Mouse (Mus musculus): ENCODE measurements around the gene Ovol1. TPM values are rescaled to one million over a fixed set of nuclear protein-coding genes. Genes with fewer than 3 reads are reported as not detected.

Ovol1 gene
- not detected for polyA plus RNA-seq (2012; fragmentation: generic; extraction: Trizol)

GRCm38 (mm10) chr19:5560457-5561041 is at the start of gene Ovol1:
Ovol1 (minus strand) TSS chr19:5560646.
- H3ac ChIP-seq (ENCODE audit: control insufficient read depth, insufficient read length): no peak within 1 kb of the TSS

GRCm38 (mm10) chr19:5609547-5610404 is 49.3 kb upstream of the Ovol1 start, which contains the start of gene Kat5:
Kat5 (minus strand) TSS chr19:5610237.
- Histone ChIP-seq H3K27me3 (ENCODE audit: control insufficient read depth, insufficient read depth, insufficient read length) (no peaks in the 10 kb centered on the region), H3K4me3 (peak within 1 kb of the TSS; percentile 53), H3K4me2 (ENCODE audit: low read depth) (peak within 1 kb of the TSS; percentile 87), H3ac (ENCODE audit: control insufficient read depth, insufficient read length) (peak within 1 kb of the TSS; percentile 43), H3K79me2 (ENCODE audit: control insufficient read depth, insufficient read depth) (peaks cover 7% of the 10 kb centered on the region), H3K36me3 (ENCODE audit: control insufficient read depth, insufficient read depth) (peaks cover 21% of the 10 kb centered on the region)
- TF ChIP-seq REST (IDR thresholded peaks at IDR 0.05; ENCODE audit: insufficient read depth, insufficient read length): no peak
- peak; percentile 55 for TF ChIP-seq POLR2A (IDR thresholded peaks at IDR 0.05; ENCODE audit: insufficient read length, low read depth)
- no peak for TF ChIP-seq CEBPB (IDR thresholded peaks at IDR 0.05; ENCODE audit: insufficient read depth, poor library complexity, severe bottlenecking)
- TF ChIP-seq MYOD1 (IDR thresholded peaks at IDR 0.05; ENCODE audit: control insufficient read depth in 1 of 3, insufficient read length in 2 of 3, low read depth in 2 of 3): no peak
- TF ChIP-seq MAX (IDR thresholded peaks at IDR 0.05; ENCODE audit: low read depth): no peak
- TF ChIP-seq SRF (IDR thresholded peaks at IDR 0.05; ENCODE audit: control insufficient read depth, insufficient read length, low read depth): no peak
- no peak for TF ChIP-seq TCF12 (IDR thresholded peaks at IDR 0.05; ENCODE audit: insufficient read depth, poor library complexity, severe bottlenecking)
- TF ChIP-seq POLR2AphosphoS2 (IDR thresholded peaks at IDR 0.05; ENCODE audit: insufficient read length, low read depth): peak; percentile 33
- no peak for TF ChIP-seq E2F4 (IDR thresholded peaks at IDR 0.05; ENCODE audit: insufficient read depth)
- TF ChIP-seq USF1 (IDR thresholded peaks at IDR 0.05; ENCODE audit: low read depth): peak; percentile 97
- TF ChIP-seq TCF3 (IDR thresholded peaks at IDR 0.05; ENCODE audit: insufficient read length, low read depth): no peak
- TF ChIP-seq MYOG (IDR thresholded peaks at IDR 0.05; ENCODE audit: control insufficient read depth in 1 of 3, insufficient read depth in 1 of 3, insufficient read length in 2 of 3, low read depth in 2 of 3): no peak

More at GRCm38 (mm10) chr19:5560457-5561041, at the start of gene Ovol1:
- Histone ChIP-seq H3K79me2 (ENCODE audit: control insufficient read depth, insufficient read depth) (no peaks in the 10 kb centered on the region), H3K27me3 (ENCODE audit: control insufficient read depth, insufficient read depth, insufficient read length) (peaks cover 54% of the 10 kb centered on the region), H3K4me2 (ENCODE audit: low read depth) (no peak within 1 kb of the TSS), H3K36me3 (ENCODE audit: control insufficient read depth, insufficient read depth) (no peaks in the 10 kb centered on the region), H3K4me3 (no peak within 1 kb of the TSS)
- TF ChIP-seq TCF12 (IDR thresholded peaks at IDR 0.05; ENCODE audit: insufficient read depth, poor library complexity, severe bottlenecking) (no peak), E2F4 (IDR thresholded peaks at IDR 0.05; ENCODE audit: insufficient read depth) (no peak), CEBPB (IDR thresholded peaks at IDR 0.05; ENCODE audit: insufficient read depth, poor library complexity, severe bottlenecking) (no peak), USF1 (IDR thresholded peaks at IDR 0.05; ENCODE audit: low read depth) (no peak), POLR2A (IDR thresholded peaks at IDR 0.05; ENCODE audit: insufficient read length, low read depth) (no peak), MAX (IDR thresholded peaks at IDR 0.05; ENCODE audit: low read depth) (no peak), REST (IDR thresholded peaks at IDR 0.05; ENCODE audit: insufficient read depth, insufficient read length) (no peak), POLR2AphosphoS2 (IDR thresholded peaks at IDR 0.05; ENCODE audit: insufficient read length, low read depth) (no peak), SRF (IDR thresholded peaks at IDR 0.05; ENCODE audit: control insufficient read depth, insufficient read length, low read depth) (no peak), MYOD1 (IDR thresholded peaks at IDR 0.05; ENCODE audit: control insufficient read depth in 1 of 3, insufficient read length in 2 of 3, low read depth in 2 of 3) (no peak), MYOG (IDR thresholded peaks at IDR 0.05; ENCODE audit: control insufficient read depth in 1 of 3, insufficient read depth in 1 of 3, insufficient read length in 2 of 3, low read depth in 2 of 3) (no peak), TCF3 (IDR thresholded peaks at IDR 0.05; ENCODE audit: insufficient read length, low read depth) (no peak)

- TF ChIP-seq SRF (IDR thresholded peaks at IDR 0.05; ENCODE audit: control insufficient read depth, insufficient read length, low read depth): no peak
- no peak for TF ChIP-seq TCF12 (IDR thresholded peaks at IDR 0.05; ENCODE audit: insufficient read depth, poor library complexity, severe bottlenecking)
- no peak for TF ChIP-seq MAX (IDR thresholded peaks at IDR 0.05; ENCODE audit: low read depth)
- no peak for TF ChIP-seq E2F4 (IDR thresholded peaks at IDR 0.05; ENCODE audit: insufficient read depth)
- TF ChIP-seq TCF3 (IDR thresholded peaks at IDR 0.05; ENCODE audit: insufficient read length, low read depth): no peak
- no peak for TF ChIP-seq POLR2A (IDR thresholded peaks at IDR 0.05; ENCODE audit: insufficient read length, low read depth)
- no peak for TF ChIP-seq MYOD1 (IDR thresholded peaks at IDR 0.05; ENCODE audit: control insufficient read depth in 1 of 3, insufficient read length in 2 of 3, low read depth in 2 of 3)
- TF ChIP-seq CEBPB (IDR thresholded peaks at IDR 0.05; ENCODE audit: insufficient read depth, poor library complexity, severe bottlenecking): no peak
- peak overlapping the region; percentile 53 for H3K4me3 ChIP-seq
- H3ac ChIP-seq (ENCODE audit: control insufficient read depth, insufficient read length): peak overlapping the region; percentile 43
- H3K4me2 ChIP-seq (ENCODE audit: low read depth): peak overlapping the region; percentile 68
- peaks cover 24% of the 10 kb centered on the region for H3K36me3 ChIP-seq (ENCODE audit: control insufficient read depth, insufficient read depth)
- H3K79me2 ChIP-seq (ENCODE audit: control insufficient read depth, insufficient read depth): peaks cover 7% of the 10 kb centered on the region
- no peaks in the 10 kb centered on the region for H3K27me3 ChIP-seq (ENCODE audit: control insufficient read depth, insufficient read depth, insufficient read length)
Measured at GRCm38 (mm10) chr19:5609171-5609546, 48.7 kb upstream of the Ovol1 start.

- TF ChIP-seq TCF12 (IDR thresholded peaks at IDR 0.05; ENCODE audit: insufficient read depth, poor library complexity, severe bottlenecking): no peak
- Histone ChIP-seq H3K79me2 (ENCODE audit: control insufficient read depth, insufficient read depth) (peaks cover 7% of the 10 kb centered on the region), H3ac (ENCODE audit: control insufficient read depth, insufficient read length) (no peak overlapping the region), H3K27me3 (ENCODE audit: control insufficient read depth, insufficient read depth, insufficient read length) (no peaks in the 10 kb centered on the region), H3K4me2 (ENCODE audit: low read depth) (peak overlapping the region; percentile 68), H3K4me3 (peak overlapping the region; percentile 53), H3K36me3 (ENCODE audit: control insufficient read depth, insufficient read depth) (peaks cover 25% of the 10 kb centered on the region)
Measured at GRCm38 (mm10) chr19:5608707-5609106, 48.3 kb upstream of the Ovol1 start.
